Mouse (Mus musculus) ZHBTc4 (cell line): ENCODE data around the gene Triap1.
A peak's percentile ranks its signal among the peaks of the same experiment; 100 is the strongest.
"Not testable (repeated sequence)": the region's sequence is repeated elsewhere in the genome, so short reads cannot be mapped to it uniquely, and the experiment has no call there.

Experiments
- DNase-seq: peaks from one replicate; pipeline ENCODE4 v3.0.0-alpha.2; 2011; ENCODE audit warnings: low read depth, low spot score

Gene Triap1

GRCm38 (mm10) chr5:115340577-115341313, at the start of gene Triap1, which contains the start of gene Gatc:
Triap1 (plus strand) TSS chr5:115341225.
Gatc (minus strand) TSS chr5:115341178.
- DNase-seq: peak; percentile 92

DNA sequence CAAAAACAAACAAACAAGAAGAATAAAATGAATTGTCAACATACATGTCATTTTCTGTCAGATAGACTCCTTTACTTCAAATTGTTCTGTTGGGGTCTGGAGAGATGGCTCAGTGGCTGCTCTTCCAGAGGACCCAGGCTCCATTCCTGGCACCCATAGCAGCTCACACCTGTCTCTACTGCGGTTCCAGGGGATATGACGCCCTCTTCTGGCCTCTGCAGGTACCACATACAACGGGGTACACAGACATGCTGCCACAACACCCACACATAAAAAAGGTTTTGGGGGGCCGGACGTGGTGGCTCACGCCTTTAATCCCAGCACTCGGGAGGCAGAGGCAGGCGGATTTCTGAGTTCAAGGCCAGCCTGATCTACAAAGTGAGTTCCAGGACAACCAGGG, 46.9 kb upstream of the Triap1 start:
- peak; percentile 57 for DNase-seq

- no peak for DNase-seq
Measured at GRCm38 (mm10) chr5:115296347-115296746, 44.7 kb upstream of the Triap1 start.

DNA sequence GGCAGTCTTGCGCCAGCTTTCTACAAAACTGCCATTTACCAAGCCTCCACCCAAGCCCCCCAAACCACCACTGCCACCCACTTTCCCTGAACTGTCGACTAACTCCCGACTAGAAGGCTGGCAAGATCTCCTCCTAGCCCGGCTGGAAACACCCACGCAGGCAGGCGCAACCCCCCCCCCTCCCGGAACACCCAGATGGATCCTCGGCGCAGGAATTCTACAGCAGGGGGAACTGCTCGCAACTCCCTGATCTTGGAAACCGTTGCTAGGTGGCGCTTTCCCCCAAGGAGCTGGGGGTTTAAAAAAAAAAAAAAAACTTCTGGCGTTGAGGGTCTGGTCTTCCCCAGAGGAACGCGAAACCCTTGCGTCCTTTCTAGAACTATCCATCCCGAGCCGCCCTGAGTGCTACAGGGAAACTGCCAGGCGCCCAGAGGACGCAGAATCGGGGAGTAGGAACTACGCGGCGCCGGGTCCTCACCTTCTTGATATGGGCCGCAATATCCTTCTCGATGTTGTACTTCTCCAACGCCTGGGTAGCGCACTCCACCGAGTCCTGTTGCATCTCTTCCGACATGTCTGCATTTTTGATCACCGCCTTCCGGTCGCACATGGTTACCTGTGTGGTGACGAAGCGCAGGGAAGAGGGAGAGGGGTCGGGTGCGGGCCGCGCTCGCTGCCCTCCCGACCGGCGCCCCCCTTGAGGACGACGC, 40.8 kb upstream of the Triap1 start:
- DNase-seq: peak; percentile 83

GRCm38 (mm10) chr5:115300792-115301614, 40.0 kb upstream of the Triap1 start, which contains the start of gene Dynll1:
Dynll1 (minus strand) TSS chr5:115300999.
- peak; percentile 99 for DNase-seq

DNA sequence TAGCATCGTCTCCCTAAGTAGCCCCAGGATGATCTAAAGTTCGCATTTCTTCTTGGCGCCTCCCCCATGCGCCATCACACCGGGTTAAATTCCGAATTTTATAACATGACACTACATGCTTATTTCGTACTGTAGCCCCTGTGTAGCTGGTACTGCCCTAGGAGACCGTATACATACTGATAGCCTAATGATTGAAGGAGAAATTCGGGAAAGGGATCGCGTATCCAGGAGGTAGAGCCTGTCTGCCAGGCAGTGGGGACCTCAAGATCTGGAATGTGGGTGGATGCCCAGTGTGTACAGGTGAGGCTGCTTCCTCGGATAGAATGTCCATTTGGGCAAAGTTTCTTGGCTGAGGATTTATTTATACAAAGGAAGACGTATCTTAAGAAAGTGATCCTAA, 39.4 kb upstream of the Triap1 start:
- no peak for DNase-seq

DNA sequence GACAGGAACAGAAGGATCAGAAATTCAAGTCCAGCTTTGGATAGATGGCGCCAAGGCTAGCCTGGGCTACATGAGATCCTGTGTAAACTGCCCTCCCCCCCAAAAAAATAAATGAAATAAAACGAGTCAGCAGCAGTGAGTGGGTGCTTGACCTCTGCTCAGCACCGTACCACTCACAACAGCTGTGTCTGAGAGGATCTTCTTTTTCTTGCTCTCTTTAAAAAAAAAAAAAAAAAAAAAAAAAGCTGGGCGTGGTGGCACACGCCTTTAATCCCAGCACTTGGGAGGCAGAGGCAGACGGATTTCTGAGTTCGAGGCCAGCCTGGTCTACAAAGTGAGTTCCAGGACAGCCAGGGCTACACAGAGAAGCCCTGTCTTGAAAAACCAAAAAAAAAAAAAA, 38.8 kb upstream of the Triap1 start:
- not testable (repeated sequence) for DNase-seq

GRCm38 (mm10) chr5:115312354-115312753, 28.7 kb upstream of the Triap1 start:
- DNase-seq: no peak

DNA sequence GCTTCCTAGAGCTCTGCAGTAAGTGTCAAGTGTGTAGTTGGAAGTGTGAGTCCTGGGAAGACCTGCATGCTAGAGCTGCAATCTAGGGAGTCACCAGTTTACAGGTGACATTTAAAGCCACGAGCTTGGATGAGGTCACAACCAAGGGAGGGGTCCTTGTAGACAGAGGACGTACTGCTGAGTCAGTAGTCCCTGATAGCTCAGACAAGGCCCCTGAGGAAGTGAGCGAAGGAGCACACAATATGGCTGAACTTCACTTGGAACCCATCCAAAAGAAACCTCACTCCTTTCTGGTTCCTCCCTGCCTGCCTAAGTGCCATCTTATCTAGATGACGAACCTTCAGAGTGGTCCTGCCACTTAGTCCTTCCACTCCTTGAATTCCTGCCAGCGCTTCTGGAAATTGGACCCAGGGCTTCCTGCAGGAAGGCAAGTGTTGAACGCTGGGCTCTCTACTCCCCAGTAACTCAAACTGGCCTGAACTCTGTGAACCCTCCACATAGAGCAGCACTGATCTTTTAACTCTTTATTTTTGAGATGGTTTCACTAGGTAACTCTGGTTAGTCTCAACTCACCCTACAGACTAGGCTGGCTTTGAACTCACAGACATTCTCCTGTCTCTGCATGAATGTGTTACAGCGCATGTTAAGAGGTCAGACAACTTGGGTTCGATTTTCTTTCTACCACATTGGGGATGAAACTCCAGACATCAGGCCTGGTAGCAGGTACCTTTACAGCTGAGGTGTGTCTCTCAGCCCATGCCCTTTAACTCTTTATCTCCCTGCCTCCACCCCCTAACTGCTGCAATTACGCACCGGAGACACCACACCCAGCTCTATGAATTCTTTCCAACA, 28.0 kb upstream of the Triap1 start:
- no peak for DNase-seq

GRCm38 (mm10) chr5:115313668-115313943, 27.4 kb upstream of the Triap1 start:
- DNase-seq: no peak

DNA sequence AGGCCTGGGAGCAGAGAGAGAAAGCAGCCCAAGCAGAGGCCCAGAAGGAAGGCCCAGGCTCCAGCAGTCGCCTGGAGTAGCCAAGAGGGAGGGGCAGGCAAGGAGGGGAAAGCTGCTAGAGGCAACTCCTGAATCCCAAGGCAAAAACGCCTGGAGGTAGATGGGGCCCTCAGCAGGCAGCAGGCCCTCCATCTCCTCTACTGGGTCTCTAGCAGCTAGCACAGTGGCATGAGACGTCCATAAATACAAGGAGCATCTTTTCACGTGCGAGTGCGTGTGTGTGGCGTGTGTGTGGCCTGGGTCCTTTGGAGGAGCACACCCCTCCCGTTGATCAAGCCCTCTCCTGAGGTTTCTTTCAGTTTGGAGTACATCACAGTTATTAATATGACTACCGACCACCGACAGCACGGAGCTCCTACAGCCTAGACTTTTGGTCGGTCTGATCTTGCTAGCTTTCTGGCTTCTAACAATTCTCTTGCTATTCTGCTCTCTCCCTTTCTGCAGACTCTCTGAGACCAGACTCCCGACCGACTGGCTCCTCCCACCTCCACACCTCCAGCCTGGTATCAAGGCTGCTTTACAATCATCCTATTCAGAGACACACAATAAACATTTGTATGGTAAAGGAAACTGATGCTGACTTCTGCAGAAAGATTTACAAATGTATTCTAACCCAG, 23.9 kb upstream of the Triap1 start:
- DNase-seq: peak; percentile 67

DNA sequence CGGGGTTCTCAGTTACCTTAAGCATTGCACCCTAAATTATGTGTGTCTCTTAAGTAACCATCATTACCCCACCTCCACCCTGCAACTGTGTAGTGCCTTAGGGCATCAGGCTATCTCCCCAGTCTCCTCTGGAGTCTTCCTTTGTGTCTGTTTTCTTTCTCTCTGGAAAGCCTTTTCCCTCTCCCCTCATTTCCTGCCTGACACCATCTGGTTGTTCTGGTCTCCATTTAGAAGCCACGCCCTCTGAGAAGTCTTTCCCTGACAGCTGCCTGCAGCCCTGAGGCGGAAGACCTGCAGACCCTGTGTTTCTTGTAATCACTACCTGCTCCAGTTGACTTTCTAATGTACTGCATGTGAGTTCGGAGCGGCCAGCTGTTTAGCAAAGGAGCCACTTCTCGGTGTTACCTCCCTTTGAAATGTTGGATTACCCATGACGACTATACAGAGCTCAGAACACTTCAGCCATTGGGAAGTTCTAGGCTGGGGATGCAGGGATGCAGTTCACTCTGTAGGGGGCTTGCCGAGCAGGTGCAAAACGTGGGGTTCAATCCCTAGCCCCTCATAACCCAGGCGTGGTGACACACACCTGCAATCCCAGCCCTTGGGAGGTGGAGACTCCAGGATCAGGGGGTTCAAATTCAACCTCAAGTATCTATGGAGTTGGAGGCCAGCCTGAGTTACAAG, 23.2 kb upstream of the Triap1 start:
- DNase-seq: peak; percentile 93

GRCm38 (mm10) chr5:115319004-115319940, 21.8 kb upstream of the Triap1 start:
- DNase-seq: peak; percentile 81

DNA sequence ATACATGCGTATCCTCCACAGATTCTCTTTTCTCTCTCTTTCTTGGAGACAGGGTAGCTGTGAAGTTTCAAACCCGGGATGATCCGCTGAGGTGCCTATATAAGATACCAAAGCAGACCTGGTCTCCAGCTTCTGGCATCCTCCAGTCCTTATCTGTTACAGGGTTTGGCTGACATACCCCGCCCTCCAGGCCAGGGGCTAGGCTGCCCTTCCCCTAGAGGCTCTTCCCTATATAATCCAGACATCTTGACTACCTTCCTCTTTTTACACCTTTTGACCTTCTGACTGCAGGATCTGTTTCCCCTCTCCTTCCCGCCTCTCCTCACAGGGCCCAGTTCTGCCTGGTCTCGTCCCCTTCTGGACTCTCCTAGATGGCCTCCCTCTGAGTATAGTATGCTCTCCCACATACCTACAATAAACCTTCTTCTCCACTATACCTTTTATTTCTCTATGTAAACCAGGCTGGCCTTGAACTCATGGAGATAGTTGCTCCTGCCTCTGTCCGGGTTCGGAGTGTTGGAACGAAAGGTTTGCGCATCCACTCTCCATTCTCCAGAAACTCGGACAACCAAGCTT, 14.7 kb upstream of the Triap1 start:
- DNase-seq: no peak

GRCm38 (mm10) chr5:115326875-115327609, 14.0 kb upstream of the Triap1 start, which contains the start of gene Srsf9:
Srsf9 (plus strand) TSS chr5:115327177.
- DNase-seq: peak; percentile 96

DNA sequence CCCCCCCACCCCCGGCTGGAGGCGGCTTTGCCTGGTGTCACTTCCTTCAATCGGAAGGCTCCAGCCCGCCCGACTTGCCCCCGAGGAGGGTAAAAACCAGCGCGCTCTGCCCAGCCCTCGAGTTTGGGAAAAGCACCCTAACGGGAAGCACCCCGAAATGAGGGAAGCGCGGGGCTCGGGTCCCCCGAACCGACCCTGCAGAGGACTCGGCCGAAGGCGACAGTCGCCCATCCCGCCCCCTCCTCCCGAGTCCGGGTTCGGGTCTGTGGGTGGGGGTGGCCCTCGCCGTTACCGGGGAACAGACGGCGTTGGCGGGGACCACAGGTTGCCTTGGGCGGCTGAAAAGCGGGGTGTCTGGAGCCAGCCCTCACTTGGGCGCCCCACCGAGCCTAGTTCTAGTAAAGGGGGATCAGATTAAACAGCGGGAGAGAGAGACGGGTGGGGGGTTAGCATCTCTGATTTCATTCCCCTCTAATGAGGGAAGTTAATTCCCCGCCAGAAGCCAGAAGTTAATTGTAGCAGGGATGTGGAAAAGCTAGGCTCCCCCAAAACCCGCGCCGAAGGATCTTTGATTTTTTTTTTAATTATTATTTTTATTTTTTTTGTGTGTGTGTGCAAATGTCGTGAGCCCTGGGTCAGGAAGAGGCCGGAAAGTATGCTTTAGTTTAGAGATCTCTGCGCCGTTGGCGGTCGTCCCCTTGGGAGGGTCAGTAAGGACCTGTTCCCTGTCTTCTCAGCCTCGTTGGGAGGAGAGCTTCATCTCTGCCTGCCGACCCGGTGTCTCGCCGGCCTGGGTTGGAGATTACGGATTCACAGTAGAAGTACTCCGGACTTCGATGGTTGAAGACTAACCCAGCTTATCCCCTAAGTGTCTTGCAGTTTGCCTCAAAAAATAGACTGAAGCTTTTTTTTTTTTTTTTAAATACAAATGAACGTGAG, 13.1 kb upstream of the Triap1 start:
- DNase-seq: no peak

GRCm38 (mm10) chr5:115330955-115331354, 10.1 kb upstream of the Triap1 start:
- no peak for DNase-seq
